Mouse (Mus musculus): Measurements from ENCODE around the gene Bcl7c.
"Not testable (repeated sequence)": the region's sequence is repeated elsewhere in the genome, so short reads cannot be mapped to it uniquely, and the experiment has no call there.

Bcl7c gene

GRCm38 (mm10) chr7:127714816-127715215, 6.1 kb upstream of the Bcl7c start:
- DNase-seq, result peak in 1 of 2 experiments; percentile 27

GRCm38 (mm10) chr7:127712461-127713385, 4.0 kb upstream of the Bcl7c start, which contains the start of gene Ctf1:
Gene Ctf1, plus strand, starts transcription at chr7:127712736.
- DNase-seq, result peak; percentile 88 to 92

GRCm38 (mm10) chr7:127711456-127711855, 2.7 kb upstream of the Bcl7c start:
- DNase-seq, result peak; percentile 27 to 35

- no peak for DNase-seq
Observed at GRCm38 (mm10) chr7:127711031-127711430, 2.3 kb upstream of the Bcl7c start.

GRCm38 (mm10) chr7:127709261-127709979, 687 bp upstream of the Bcl7c start:
- no peak for DNase-seq

GRCm38 (mm10) chr7:127707957-127708206, 851 bp downstream of the Bcl7c start:
- DNase-seq, result no peak

- DNase-seq, result peak; percentile 51 to 56
Observed at GRCm38 (mm10) chr7:127707045-127707956, 1.4 kb downstream of the Bcl7c start.

GRCm38 (mm10) chr7:127705706-127706105, 3.0 kb downstream of the Bcl7c start:
- peak; percentile 87 to 90 for DNase-seq

- peak; percentile 23 to 25 for DNase-seq
Observed at GRCm38 (mm10) chr7:127704598-127704997, 4.1 kb downstream of the Bcl7c start.

- DNase-seq, result peak in 1 of 2 experiments; percentile 27
Observed at GRCm38 (mm10) chr7:127703561-127704178, 5.1 kb downstream of the Bcl7c start.

GRCm38 (mm10) chr7:127700712-127701331, 7.9 kb downstream of the Bcl7c start:
- DNase-seq, result no peak

GRCm38 (mm10) chr7:127698986-127699385, 9.7 kb downstream of the Bcl7c start:
- no peak for DNase-seq

- not testable (repeated sequence) for DNase-seq
Observed at GRCm38 (mm10) chr7:127693730-127694129, 15.0 kb downstream of the Bcl7c start.

- no peak for DNase-seq
Observed at GRCm38 (mm10) chr7:127693290-127693689, 15.4 kb downstream of the Bcl7c start.

GRCm38 (mm10) chr7:127691221-127691989, 17.3 kb downstream of the Bcl7c start:
- DNase-seq, result peak; percentile 76 to 77

GRCm38 (mm10) chr7:127689626-127690280, 19.0 kb downstream of the Bcl7c start:
- no peak for DNase-seq

GRCm38 (mm10) chr7:127688935-127689334, 19.8 kb downstream of the Bcl7c start:
- no peak for DNase-seq

GRCm38 (mm10) chr7:127686740-127687449, 21.8 kb downstream of the Bcl7c start:
- no peak for DNase-seq

GRCm38 (mm10) chr7:127685304-127686018, 23.3 kb downstream of the Bcl7c start:
- peak in 1 of 2 experiments; percentile 41 for DNase-seq

Data from cerebellum, postnatal 10 days (tissue).